ENCODE assay signal across 9 mouse cellular contexts in genomic region chr1:157439973-157440641, GRCm38 (mm10). TPM values are rescaled to one million over a fixed set of nuclear protein-coding genes. Genes with fewer than 3 reads are reported as not detected.
A peak's percentile ranks its signal among the peaks of the same experiment; 100 is the strongest.
DNase-seq lines count a peak whose midpoint lies in the region; ATAC-seq and TF ChIP-seq lines count a peak whose summit lies in the region.
"Had no signal": no experiment of that assay in that cellular context is flagged by ENCODE, and none has a peak within 500 bp of the region (broad histone marks: within the 10 kb centered on the region; RNA-seq: fewer than 3 reads in every experiment).

No protein-coding gene starts in this region.

- peaks cover 30 to 36% of the 10 kb centered on the region in 2 experiments for H3K4me1 ChIP-seq in heart, embryonic 14.5 days (ENCODE audit: control insufficient read depth in 2 of 2, insufficient read depth in 2 of 2, low read length in 2 of 2)
- peaks cover 35% of the 10 kb centered on the region for H3K4me1 ChIP-seq in hindbrain, embryonic 12.5 days
- peaks cover 9% of the 10 kb centered on the region; the same call in 1 of the 2 replicates for H3K4me1 ChIP-seq in midbrain, postnatal 0 days (ENCODE audit: insufficient read depth, low read length)

- 11% methylated on average over 14 of the region's 14 CpGs for WGBS in heart, embryonic 14.5 days
- 2% methylated on average over 14 of the region's 14 CpGs for WGBS in hindbrain, embryonic 12.5 days
- WGBS in midbrain, postnatal 0 days, result 9% methylated on average over 14 of the region's 14 CpGs

- peak overlapping the region; percentile 46 for H3K4me2 ChIP-seq in heart, embryonic 14.5 days (ENCODE audit: low read length)
- H3K4me2 ChIP-seq in hindbrain, embryonic 12.5 days (replicated peaks), result peak overlapping the region; percentile 37
- H3K4me2 ChIP-seq in midbrain, postnatal 0 days (ENCODE audit: low read depth, low read length, poor library complexity, severe bottlenecking), result peak overlapping the region; percentile 32; the same call in 1 of the 2 replicates

- TF ChIP-seq CTCF in midbrain, postnatal 0 days (IDR thresholded peaks at IDR 0.05), result no peak

- intact Hi-C loops in heart, postnatal 25 days (cut with DNase I), result no loop called here

- H3K4me3 ChIP-seq in heart, embryonic 14.5 days (ENCODE audit: control insufficient read depth in 1 of 2, insufficient read depth in 1 of 2, low read depth in 1 of 2, low read length in 2 of 2), result no peak overlapping the region; a peak in 1 of 4 replicates
- H3K4me3 ChIP-seq in hindbrain, embryonic 12.5 days, result no peak overlapping the region
- peak overlapping the region; percentile 18; the same call in 1 of the 2 replicates for H3K4me3 ChIP-seq in midbrain, postnatal 0 days (ENCODE audit: low read depth, low read length)

- ATAC-seq in heart, embryonic 14.5 days (ENCODE audit: insufficient number of reproducible peaks, insufficient read depth, low FRiP score, low read depth), result no peak
- peak; percentile 93 for ATAC-seq in hindbrain, embryonic 12.5 days (ENCODE audit: low FRiP score)
- ATAC-seq in midbrain, postnatal 0 days (ENCODE audit: low FRiP score), result peak; percentile 66

- no peaks in the 10 kb centered on the region for H3K36me3 ChIP-seq in heart, embryonic 14.5 days (ENCODE audit: control insufficient read depth, insufficient read depth, low read length)
- H3K36me3 ChIP-seq in hindbrain, embryonic 12.5 days, result no peaks in the 10 kb centered on the region
- no peaks in the 10 kb centered on the region for H3K36me3 ChIP-seq in midbrain, postnatal 0 days (ENCODE audit: insufficient read depth, low read length)

- no peak for DNase-seq in heart, postnatal 25 days (ENCODE audit: low spot score)
- DNase-seq in brain, adult 2 months (ENCODE audit: low read depth, low spot score), result peak; percentile 63
- DNase-seq in midbrain, postnatal 0 days (ENCODE audit: low spot score), result peak; percentile 64
- no peak for DNase-seq in gastrocnemius, postnatal 4 days (ENCODE audit: low spot score in 2 of 2)
- no peak for DNase-seq in gastrocnemius, adult 18-20 months (ENCODE audit: low spot score)
- DNase-seq in thymus, postnatal 36 days, result no peak
- DNase-seq: cerebellum, postnatal 10 days had no signal

- peak overlapping the region; percentile 1 to 48; a peak in 3 of 4 replicates for H3K27ac ChIP-seq in heart, embryonic 14.5 days (replicated peaks in 1 of 2; ENCODE audit: control insufficient read depth in 1 of 2, insufficient read depth in 1 of 2, low read depth in 2 of 2, low read length in 2 of 2)
- peak overlapping the region; percentile 74 for H3K27ac ChIP-seq in hindbrain, embryonic 12.5 days
- H3K27ac ChIP-seq in midbrain, postnatal 0 days (ENCODE audit: low read depth, low read length), result no peak overlapping the region

- no peak overlapping the region for H3K9ac ChIP-seq in heart, embryonic 14.5 days (ENCODE audit: low read length)
- H3K9ac ChIP-seq in hindbrain, embryonic 12.5 days, result no peak overlapping the region
- no peak overlapping the region for H3K9ac ChIP-seq in midbrain, postnatal 0 days (replicated peaks; ENCODE audit: low read length, poor library complexity, severe bottlenecking)

- no peaks in the 10 kb centered on the region for H3K27me3 ChIP-seq in heart, embryonic 14.5 days (ENCODE audit: control insufficient read depth, insufficient read depth, low read length)
- H3K27me3 ChIP-seq in hindbrain, embryonic 12.5 days, result no peaks in the 10 kb centered on the region
- no peaks in the 10 kb centered on the region for H3K27me3 ChIP-seq in midbrain, postnatal 0 days (ENCODE audit: insufficient read depth, low read length)

- no peaks in the 10 kb centered on the region for H3K9me3 ChIP-seq in heart, embryonic 14.5 days (ENCODE audit: control insufficient read depth, low read length)
- no peaks in the 10 kb centered on the region for H3K9me3 ChIP-seq in hindbrain, embryonic 12.5 days (replicated peaks)
- no peaks in the 10 kb centered on the region for H3K9me3 ChIP-seq in midbrain, postnatal 0 days (ENCODE audit: low read length)

RNA-seq across cellular contexts. Expression of gene Cryzl2, which starts 18.3 kb away (rescaled TPM):
- 37.9 and 39.2 TPM in 2 replicates for polyA plus RNA-seq in heart, embryonic 14.5 days (2014; fragmentation: Nextera tagmentation; extraction: Ambion mirVana)
- 10 to 100 TPM in 1 of 2 experiments, 1 to 10 TPM in 1; 8.4 to 10.3 TPM for total RNA-seq in heart, postnatal 25 days (2021)
- 6.0 and 9.4 TPM in 2 replicates for polyA plus RNA-seq in hindbrain, embryonic 12.5 days (2016; fragmentation: Nextera tagmentation; extraction: Ambion mirVana)
- 9.4 and 10.1 TPM in 2 replicates for total RNA-seq in midbrain, postnatal 0 days (2014; rRNA removed)
- polyA plus RNA-seq in midbrain, postnatal 0 days (2015; fragmentation: Nextera tagmentation; extraction: Ambion mirVana), result 8.6 and 9.0 TPM in 2 replicates
- total RNA-seq in gastrocnemius, postnatal 4 days (2021), result 1 to 10 TPM; 4.3 to 5.6 TPM
- total RNA-seq in gastrocnemius, adult 18-20 months (2021), result under 1 TPM; 0.43 to 0.76 TPM

RNA-seq across cellular contexts. Expression of gene Rasal2, which starts 27.7 kb away (rescaled TPM):
- polyA plus RNA-seq in heart, embryonic 14.5 days (2014; fragmentation: Nextera tagmentation; extraction: Ambion mirVana), result 24.8 and 26.6 TPM in 2 replicates
- 10 to 100 TPM; 21.6 to 34.8 TPM for total RNA-seq in heart, postnatal 25 days (2021)
- polyA plus RNA-seq in hindbrain, embryonic 12.5 days (2016; fragmentation: Nextera tagmentation; extraction: Ambion mirVana), result 36.1 and 38.7 TPM in 2 replicates
- total RNA-seq in midbrain, postnatal 0 days (2014; rRNA removed), result 41.2 and 60.5 TPM in 2 replicates
- polyA plus RNA-seq in midbrain, postnatal 0 days (2015; fragmentation: Nextera tagmentation; extraction: Ambion mirVana), result 34.8 and 36.3 TPM in 2 replicates
- 10 to 100 TPM; 15.7 to 20.9 TPM for total RNA-seq in gastrocnemius, postnatal 4 days (2021)
- 1 to 10 TPM; 5.6 to 6.5 TPM for total RNA-seq in gastrocnemius, adult 18-20 months (2021)

Comparison
In these comparisons a context has a peak if more than half of its experiments do, and no peak if none do; other contexts are left out.
1. DNase-seq: peak in brain, adult 2 months (single experiment) and midbrain, postnatal 0 days (single experiment); none in heart, postnatal 25 days (single experiment), gastrocnemius, postnatal 4 days (0 of 2), gastrocnemius, adult 18-20 months (single experiment) and thymus, postnatal 36 days (0 of 2).
2. Peak in every context shown above with its lines, with median percentiles within 50 percentile points of each other: H3K4me2 ChIP-seq.